Mouse (Mus musculus): Measurements from ENCODE around the gene Adgre1. TPM values are rescaled to one million over a fixed set of nuclear protein-coding genes. Genes with fewer than 3 reads are reported as not detected.

Gene Adgre1
- polyA plus RNA-seq, 1 experiment = 0.04 TPM

DNA sequence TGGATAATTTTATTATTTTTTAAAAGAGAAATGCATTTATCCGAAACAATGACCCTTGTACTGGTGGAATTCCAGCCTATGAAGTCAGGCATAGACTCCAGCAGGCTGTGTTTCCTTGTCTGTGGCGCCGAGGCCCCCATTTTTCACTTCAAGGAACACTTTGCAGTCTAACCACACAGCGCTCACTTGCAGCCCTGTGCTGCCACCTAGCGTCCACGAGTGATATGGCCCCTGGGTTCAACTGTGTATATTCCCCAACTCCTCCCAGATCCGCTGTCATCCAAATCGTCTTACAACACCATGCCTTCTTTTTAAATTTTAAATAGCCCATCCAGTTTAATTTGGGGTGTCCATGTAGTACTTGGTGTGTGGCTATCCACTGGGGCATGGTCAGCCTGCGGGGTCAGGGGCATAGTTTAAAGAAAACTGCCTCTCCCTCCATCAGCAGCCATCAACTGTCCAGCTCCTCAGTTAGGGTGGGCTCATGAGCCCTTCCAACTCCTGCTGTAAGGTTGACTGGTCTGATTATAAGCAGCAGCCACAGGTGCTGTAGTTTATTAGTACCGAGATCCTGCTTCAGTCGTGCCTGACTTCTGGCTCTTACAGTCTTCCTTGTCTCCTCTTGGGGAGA, 22.7 kb upstream of the Adgre1 start:
- H3K4me1 ChIP-seq (ENCODE audit: control insufficient read depth) = peaks cover 7% of the 10 kb centered on the region
- no peak overlapping the region for H3K4me3 ChIP-seq (replicated peaks)
- H3K27me3 ChIP-seq (ENCODE audit: control insufficient read depth) = no peaks in the 10 kb centered on the region
- no peak for TF ChIP-seq GATA1 (IDR thresholded peaks at IDR 0.05; ENCODE audit: low read length)
- TF ChIP-seq TAL1 (IDR thresholded peaks at IDR 0.05; ENCODE audit: low read length) = no peak
- H3K9me3 ChIP-seq (ENCODE audit: control insufficient read depth, low read length) = no peaks in the 10 kb centered on the region
- H3K36me3 ChIP-seq (ENCODE audit: control insufficient read depth) = no peaks in the 10 kb centered on the region

DNA sequence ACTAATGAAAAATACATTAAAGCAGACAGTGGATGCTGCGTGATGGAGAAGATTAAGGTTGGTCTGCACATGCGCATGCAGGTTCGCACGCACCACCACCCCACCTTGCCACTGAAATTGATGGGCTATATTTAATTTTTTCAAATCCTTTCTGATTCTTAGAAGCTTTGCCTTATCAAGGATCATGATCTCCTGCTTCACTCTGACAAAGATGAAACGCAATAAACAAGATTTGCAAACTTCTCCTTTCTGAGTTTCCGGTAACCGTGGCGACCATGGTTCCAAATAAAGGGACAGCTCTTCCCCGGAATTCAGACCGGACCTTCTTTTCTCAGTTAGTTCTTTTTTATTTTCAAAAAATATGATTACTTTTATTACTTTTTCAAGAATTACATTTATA, 20.5 kb upstream of the Adgre1 start:
- Histone ChIP-seq H3K4me1 (ENCODE audit: control insufficient read depth) (peaks cover 7% of the 10 kb centered on the region), H3K4me3 (replicated peaks) (no peak overlapping the region), H3K36me3 (ENCODE audit: control insufficient read depth) (no peaks in the 10 kb centered on the region), H3K27me3 (ENCODE audit: control insufficient read depth) (no peaks in the 10 kb centered on the region), H3K9me3 (ENCODE audit: control insufficient read depth, low read length) (no peaks in the 10 kb centered on the region)
- TF ChIP-seq GATA1 (IDR thresholded peaks at IDR 0.05; ENCODE audit: low read length) = no peak
- no peak for TF ChIP-seq TAL1 (IDR thresholded peaks at IDR 0.05; ENCODE audit: low read length)

DNA sequence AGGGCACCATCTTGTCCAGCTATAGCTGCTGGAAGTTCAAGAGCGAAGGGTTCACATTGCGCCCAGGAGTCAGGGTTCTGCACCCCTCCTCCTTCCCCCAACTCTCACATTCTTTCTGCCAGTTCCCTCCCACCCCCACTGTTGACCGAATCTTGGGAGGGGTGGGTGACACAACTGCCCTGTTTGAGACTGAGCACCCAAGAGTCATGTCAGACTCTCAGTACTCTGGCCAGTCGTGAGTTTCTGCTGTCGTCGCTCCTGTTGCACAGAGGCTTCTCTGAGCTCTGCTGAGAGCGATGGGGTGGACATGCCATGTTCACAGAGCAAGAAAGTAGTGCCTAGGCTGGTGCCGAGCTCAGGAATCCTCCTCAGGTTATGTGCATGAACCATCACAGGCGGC, 19.2 kb upstream of the Adgre1 start:
- no peak overlapping the region for H3K4me3 ChIP-seq (replicated peaks)
- peaks cover 5% of the 10 kb centered on the region for H3K4me1 ChIP-seq (ENCODE audit: control insufficient read depth)
- no peaks in the 10 kb centered on the region for H3K9me3 ChIP-seq (ENCODE audit: control insufficient read depth, low read length)
- no peaks in the 10 kb centered on the region for H3K27me3 ChIP-seq (ENCODE audit: control insufficient read depth)
- H3K36me3 ChIP-seq (ENCODE audit: control insufficient read depth) = no peaks in the 10 kb centered on the region
- TF ChIP-seq GATA1 (IDR thresholded peaks at IDR 0.05; ENCODE audit: low read length) = no peak
- no peak for TF ChIP-seq TAL1 (IDR thresholded peaks at IDR 0.05; ENCODE audit: low read length)

DNA sequence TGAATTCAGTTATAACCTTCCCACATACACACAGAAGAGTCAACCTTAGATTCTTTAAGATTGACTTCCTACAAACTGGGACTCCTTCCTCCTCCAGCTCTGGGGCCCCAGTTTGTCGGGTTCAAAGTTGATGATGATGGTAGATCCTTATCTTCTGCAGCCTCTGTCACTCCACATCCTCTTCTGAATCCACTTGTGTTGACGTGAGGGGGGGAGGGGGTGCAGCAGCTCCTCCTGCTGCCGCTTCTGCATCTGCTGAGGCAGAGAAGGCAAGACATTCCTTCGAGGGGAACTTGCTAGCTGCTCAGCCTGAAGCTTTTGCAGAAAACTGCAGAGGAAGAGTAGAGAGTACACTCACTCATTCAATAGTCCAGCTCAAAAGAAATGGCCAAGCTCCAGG, 16.9 kb upstream of the Adgre1 start:
- no peaks in the 10 kb centered on the region for H3K9me3 ChIP-seq (ENCODE audit: control insufficient read depth, low read length)
- no peaks in the 10 kb centered on the region for H3K4me1 ChIP-seq (ENCODE audit: control insufficient read depth)
- no peak for TF ChIP-seq TAL1 (IDR thresholded peaks at IDR 0.05; ENCODE audit: low read length)
- TF ChIP-seq GATA1 (IDR thresholded peaks at IDR 0.05; ENCODE audit: low read length) = no peak
- H3K36me3 ChIP-seq (ENCODE audit: control insufficient read depth) = no peaks in the 10 kb centered on the region
- H3K27me3 ChIP-seq (ENCODE audit: control insufficient read depth) = no peaks in the 10 kb centered on the region
- no peak overlapping the region for H3K4me3 ChIP-seq (replicated peaks)

DNA sequence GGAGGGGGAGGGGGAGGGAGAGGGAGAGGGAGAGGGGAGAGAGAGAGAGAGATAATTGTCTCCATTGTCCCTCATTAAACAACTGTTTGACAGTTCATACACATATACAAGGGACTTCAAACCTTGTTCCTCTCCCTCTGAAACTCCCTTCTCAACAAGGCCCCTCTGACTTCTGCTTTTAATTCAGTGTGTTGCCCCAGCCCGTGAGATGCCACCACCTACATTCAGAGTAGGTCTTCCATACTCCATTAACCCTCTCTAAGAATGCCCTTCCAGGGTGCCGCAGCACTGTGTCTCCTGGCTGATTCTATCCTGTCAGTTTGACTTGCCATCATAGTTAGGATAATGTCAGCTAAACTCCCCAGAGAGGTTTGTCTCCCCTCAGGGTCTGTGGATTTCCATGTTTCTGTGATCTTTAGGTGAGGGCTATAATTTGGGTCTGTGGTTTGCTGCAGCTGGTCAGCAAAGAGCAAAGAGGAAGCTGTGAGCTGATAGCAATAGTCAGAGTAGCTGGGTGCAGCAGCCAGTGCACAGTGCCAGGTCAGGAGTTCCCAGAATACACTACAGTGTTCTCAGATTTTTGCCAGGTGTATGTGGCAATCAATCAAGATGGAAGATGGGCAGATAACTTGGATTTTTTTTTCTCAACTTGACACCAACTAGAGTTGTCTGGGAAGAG, 14.3 kb upstream of the Adgre1 start:
- no peaks in the 10 kb centered on the region for H3K4me1 ChIP-seq (ENCODE audit: control insufficient read depth)
- no peaks in the 10 kb centered on the region for H3K9me3 ChIP-seq (ENCODE audit: control insufficient read depth, low read length)
- H3K36me3 ChIP-seq (ENCODE audit: control insufficient read depth) = no peaks in the 10 kb centered on the region
- no peak overlapping the region for H3K4me3 ChIP-seq (replicated peaks)
- no peaks in the 10 kb centered on the region for H3K27me3 ChIP-seq (ENCODE audit: control insufficient read depth)
- no peak for TF ChIP-seq GATA1 (IDR thresholded peaks at IDR 0.05; ENCODE audit: low read length)
- no peak for TF ChIP-seq TAL1 (IDR thresholded peaks at IDR 0.05; ENCODE audit: low read length)

DNA sequence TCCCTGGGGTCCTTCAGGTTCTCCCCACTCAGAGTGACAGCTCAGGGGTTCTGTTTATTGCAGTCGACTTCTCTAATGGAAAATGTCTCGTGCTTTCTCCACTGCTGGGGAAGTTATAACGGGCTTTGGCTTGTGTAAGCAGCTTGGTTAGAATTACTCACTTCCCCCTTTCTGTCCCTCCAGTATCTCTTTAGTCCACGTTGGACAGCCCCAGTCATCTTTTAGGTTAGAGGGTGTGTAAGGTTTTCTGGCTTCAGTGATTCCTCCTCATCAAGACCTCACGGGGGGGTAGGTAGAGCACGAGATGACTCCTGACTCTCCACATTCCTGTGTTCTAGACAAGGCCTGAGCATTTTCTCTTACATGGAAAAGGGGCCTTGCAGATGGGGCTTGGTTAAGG, 11.5 kb upstream of the Adgre1 start:
- H3K4me3 ChIP-seq (replicated peaks) = no peak overlapping the region
- TF ChIP-seq TAL1 (IDR thresholded peaks at IDR 0.05; ENCODE audit: low read length) = no peak
- TF ChIP-seq GATA1 (IDR thresholded peaks at IDR 0.05; ENCODE audit: low read length) = no peak
- H3K27me3 ChIP-seq (ENCODE audit: control insufficient read depth) = no peaks in the 10 kb centered on the region
- no peaks in the 10 kb centered on the region for H3K36me3 ChIP-seq (ENCODE audit: control insufficient read depth)
- no peaks in the 10 kb centered on the region for H3K4me1 ChIP-seq (ENCODE audit: control insufficient read depth)
- no peaks in the 10 kb centered on the region for H3K9me3 ChIP-seq (ENCODE audit: control insufficient read depth, low read length)

DNA sequence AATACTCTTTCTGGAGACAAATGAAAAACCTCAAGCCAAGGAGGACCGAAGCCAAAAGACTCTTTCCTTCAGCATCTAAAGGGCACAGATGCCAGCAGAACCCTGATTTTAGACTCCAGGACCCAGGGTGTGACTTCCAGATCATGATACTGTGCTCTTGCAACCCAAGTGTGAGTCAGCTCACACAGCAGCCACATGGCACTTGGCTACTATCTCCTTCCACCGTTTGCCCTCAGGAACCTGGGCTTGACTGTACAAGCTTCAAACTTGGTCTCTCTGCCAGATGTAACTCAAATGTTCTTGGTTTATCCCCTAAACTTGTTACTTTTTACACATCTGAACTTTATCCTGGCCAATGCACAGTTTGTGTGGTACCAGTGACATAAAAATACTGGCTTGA, 10.7 kb upstream of the Adgre1 start:
- Histone ChIP-seq H3K36me3 (ENCODE audit: control insufficient read depth) (no peaks in the 10 kb centered on the region), H3K9me3 (ENCODE audit: control insufficient read depth, low read length) (no peaks in the 10 kb centered on the region), H3K4me3 (replicated peaks) (no peak overlapping the region), H3K4me1 (ENCODE audit: control insufficient read depth) (no peaks in the 10 kb centered on the region), H3K27me3 (ENCODE audit: control insufficient read depth) (no peaks in the 10 kb centered on the region)
- no peak for TF ChIP-seq GATA1 (IDR thresholded peaks at IDR 0.05; ENCODE audit: low read length)
- no peak for TF ChIP-seq TAL1 (IDR thresholded peaks at IDR 0.05; ENCODE audit: low read length)

DNA sequence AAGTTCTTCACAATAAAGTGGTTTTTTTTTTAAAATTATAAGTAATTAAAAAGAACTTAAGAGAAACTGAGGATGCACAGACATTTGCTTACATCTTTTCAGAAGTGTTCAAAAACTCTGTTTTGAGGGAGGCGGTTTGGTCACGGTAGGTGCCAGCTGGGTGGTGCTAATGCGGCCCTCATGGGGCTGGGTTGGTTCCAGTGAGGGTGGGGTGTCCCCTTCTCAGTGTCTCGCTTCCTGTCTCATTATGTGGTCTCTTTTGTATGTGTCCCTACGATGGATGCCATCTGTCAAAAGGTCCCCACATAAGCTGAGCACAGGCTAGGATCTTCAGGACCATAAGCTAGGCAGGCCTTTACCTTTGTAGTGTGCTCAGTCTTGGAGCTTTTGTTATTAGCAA, 9.4 kb upstream of the Adgre1 start:
- Histone ChIP-seq H3K4me1 (ENCODE audit: control insufficient read depth) (no peaks in the 10 kb centered on the region), H3K27me3 (ENCODE audit: control insufficient read depth) (no peaks in the 10 kb centered on the region), H3K9me3 (ENCODE audit: control insufficient read depth, low read length) (no peaks in the 10 kb centered on the region), H3K4me3 (replicated peaks) (no peak overlapping the region), H3K36me3 (ENCODE audit: control insufficient read depth) (no peaks in the 10 kb centered on the region)
- no peak for TF ChIP-seq GATA1 (IDR thresholded peaks at IDR 0.05; ENCODE audit: low read length)
- TF ChIP-seq TAL1 (IDR thresholded peaks at IDR 0.05; ENCODE audit: low read length) = no peak

DNA sequence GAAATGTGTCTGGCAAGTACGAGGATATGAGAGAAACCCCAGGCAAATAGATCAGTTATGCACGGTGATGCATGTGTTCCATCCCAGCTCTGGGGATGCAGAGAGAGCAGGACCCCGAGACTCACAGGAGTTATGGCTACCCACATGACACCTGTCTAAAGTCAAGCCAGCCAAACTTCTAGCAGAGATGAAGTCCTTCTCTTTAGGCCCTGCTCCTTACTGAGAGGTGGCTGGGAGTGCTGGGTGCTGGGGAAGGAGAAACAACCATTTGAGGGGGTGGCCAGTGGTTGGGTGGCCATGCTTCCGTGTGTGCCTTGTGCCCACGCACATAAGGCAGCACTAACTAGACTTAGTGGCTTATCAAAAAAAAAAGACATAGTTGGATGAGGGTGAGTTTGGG, 8.3 kb upstream of the Adgre1 start:
- H3K4me3 ChIP-seq (replicated peaks) = no peak overlapping the region
- no peak for TF ChIP-seq GATA1 (IDR thresholded peaks at IDR 0.05; ENCODE audit: low read length)
- TF ChIP-seq TAL1 (IDR thresholded peaks at IDR 0.05; ENCODE audit: low read length) = no peak
- no peaks in the 10 kb centered on the region for H3K36me3 ChIP-seq (ENCODE audit: control insufficient read depth)
- H3K27me3 ChIP-seq (ENCODE audit: control insufficient read depth) = no peaks in the 10 kb centered on the region
- no peaks in the 10 kb centered on the region for H3K4me1 ChIP-seq (ENCODE audit: control insufficient read depth)
- no peaks in the 10 kb centered on the region for H3K9me3 ChIP-seq (ENCODE audit: control insufficient read depth, low read length)

All from erythroblast, embryonic 14.5 days (primary cell).